Mouse (Mus musculus): ENCODE results near the gene Atf1.

- TF ChIP-seq CTCF (IDR thresholded peaks at IDR 0.05; ENCODE audit: extremely low read depth, insufficient read depth, low read length) (no peak), POLR2A (IDR thresholded peaks at IDR 0.05; ENCODE audit: extremely low read depth, insufficient read depth, low read length) (no peak)
Observed at GRCm38 (mm10) chr15:100225891-100226290, 1.7 kb upstream of the Atf1 start.
